Mouse (Mus musculus) heart, adult 2 months (tissue): ENCODE data around the gene Plxnc1. TPM values are rescaled to one million over a fixed set of nuclear protein-coding genes. Genes with fewer than 3 reads are reported as not detected.

Experiments
- DNase-seq, 2 experiments: peaks; one replicate each; pipeline ENCODE4 v3.0.0; 2021
- H3K27ac ChIP-seq: fragments of 200-600 bp; 2 replicates; pipeline ENCODE4 v1.8.1; 2022
- H3K27me3 ChIP-seq: fragments of 200-500 bp; 2 replicates; pipeline ENCODE4 v1.6.1; 2012; ENCODE audit warnings: mild to moderate bottlenecking, low read length, inconsistent platforms, mixed read lengths; ENCODE audit not compliant: control insufficient read depth, insufficient read depth
- H3K36me3 ChIP-seq: fragments of 200-500 bp; 2 replicates; pipeline ENCODE4 v1.6.1; 2012; ENCODE audit warnings: low read length, inconsistent platforms; ENCODE audit not compliant: control insufficient read depth, insufficient read depth
- H3K4me1 ChIP-seq: fragments of 200-500 bp; 2 replicates; pipeline ENCODE4 v1.6.1; 2011; ENCODE audit warnings: low read length; ENCODE audit not compliant: control insufficient read depth, insufficient read depth
- H3K4me3 ChIP-seq: fragments of 200-600 bp; 2 replicates; pipeline ENCODE4 v1.8.1; 2022
- H3K79me2 ChIP-seq: fragments of 200-500 bp; replicated peaks from 2 replicates; pipeline ENCODE4 v1.6.1; 2012; ENCODE audit warnings: mild to moderate bottlenecking, inconsistent platforms, low read length, moderate library complexity, mixed read lengths; ENCODE audit not compliant: control insufficient read depth, insufficient read depth
- H3K9ac ChIP-seq: fragments of 200-500 bp; 2 replicates; pipeline ENCODE4 v1.6.1; 2012; ENCODE audit warnings: low read depth, mild to moderate bottlenecking, control low read depth, inconsistent platforms, low read length, mixed read lengths
- CTCF ChIP-seq: fragments of 200-600 bp; IDR thresholded peaks from 2 replicates; pipeline ENCODE4 v1.8.1; 2022; ENCODE audit warnings: antibody characterized with exemption, mild to moderate bottlenecking, moderate library complexity
- EP300 ChIP-seq: fragments of 200-500 bp; IDR thresholded peaks from 2 replicates; pipeline ENCODE4 v1.6.1; 2011; ENCODE audit warnings: low read depth, low read length, control low read depth; ENCODE audit not compliant: insufficient read depth
- POLR2A ChIP-seq: fragments of 200-500 bp; IDR thresholded peaks from 2 replicates; pipeline ENCODE4 v1.6.1; 2011; ENCODE audit warnings: mild to moderate bottlenecking, low read depth, low read length, control low read depth; ENCODE audit not compliant: insufficient read depth
- WGBS: fragments of 180-500 bp; shearing (Covaris S2); methylation state at CpG from one replicate; pipeline ENCODE4 v1.1.7; 2018; 5-methylcytosine and 5-hydroxymethylcytosine counted together
- intact Hi-C: fragments of 180-260 bp; cut with DNase I; formaldehyde crosslinking; loops from one replicate; pipeline ENCODE4 v1.15.1; 2025
- polyA plus RNA-seq: library from polyadenylated mRNA; depleted of rRNA; stranded (reverse); fragments of >200 nt; gene quantifications from 2 replicates; pipeline ENCODE4 v1.2.3, GENCODE M21; 2012
- total RNA-seq, 2 experiments: library from RNA; stranded (reverse); gene quantifications; 2 replicates each; pipeline ENCODE4 v1.2.3; 2021

The Plxnc1 gene
- total and polyA plus RNA-seq, 3 experiments: 0.84 to 2.3 (median 2.0) TPM

DNA sequence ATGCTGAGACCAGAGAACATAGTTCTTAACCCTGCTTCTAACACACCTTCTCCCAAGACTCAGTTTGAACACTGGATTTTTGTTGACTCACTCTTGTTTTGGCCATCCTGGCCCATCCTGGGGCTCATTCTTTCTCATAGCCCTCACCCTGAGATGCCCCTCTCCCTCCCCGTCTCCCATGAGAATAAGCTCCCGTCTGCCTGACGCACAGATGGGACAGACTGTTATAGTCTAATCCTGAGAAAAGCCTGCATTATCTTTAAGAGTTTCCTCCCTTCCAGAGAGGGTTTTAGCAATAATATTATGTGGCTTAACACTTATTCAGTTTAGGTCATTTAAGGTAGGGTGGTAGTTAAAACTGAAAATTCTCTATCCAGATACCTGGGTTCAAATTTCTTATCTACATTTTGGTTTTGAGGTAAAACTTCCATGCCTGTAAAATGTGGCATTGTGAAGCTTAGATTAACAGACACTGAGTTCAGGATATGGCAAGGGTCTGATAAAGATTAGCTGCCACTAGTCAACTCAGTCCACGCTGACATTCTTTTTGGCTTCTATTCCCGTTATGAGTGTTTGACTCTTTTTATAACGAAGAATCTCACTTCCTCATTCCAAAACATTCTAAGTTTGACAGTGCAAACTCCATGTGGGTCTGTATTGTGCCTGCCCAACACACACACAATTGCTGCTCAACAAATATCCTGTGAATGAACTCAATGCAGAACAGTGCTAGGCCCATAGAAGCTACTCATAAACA lies 86.2 kb downstream of the Plxnc1 start:
- intact Hi-C loops: no loop called here

GRCm38 (mm10) chr10:94850565-94850964 lies 94.1 kb downstream of the Plxnc1 start:
- WGBS: 59% methylated on average over 4 of the region's 4 CpGs
- Histone ChIP-seq H3K4me3 (no peak overlapping the region), H3K4me1 (no peaks in the 10 kb centered on the region), H3K9ac (no peak overlapping the region), H3K36me3 (no peaks in the 10 kb centered on the region), H3K27ac (no peak overlapping the region), H3K79me2 (no peaks in the 10 kb centered on the region), H3K27me3 (no peaks in the 10 kb centered on the region)
- no peak for DNase-seq
- intact Hi-C loops: no loop called here
- TF ChIP-seq EP300: no peak
- no peak for TF ChIP-seq POLR2A
- no peak for TF ChIP-seq CTCF

More for the DNA sequence above, 86.2 kb downstream of the Plxnc1 start:
- no peak for DNase-seq
- H3K4me1 ChIP-seq: no peaks in the 10 kb centered on the region
- H3K27me3 ChIP-seq: no peaks in the 10 kb centered on the region
- no peak overlapping the region for H3K4me3 ChIP-seq
- TF ChIP-seq POLR2A (no peak), EP300 (no peak), CTCF (no peak)
- no peaks in the 10 kb centered on the region for H3K36me3 ChIP-seq
- H3K27ac ChIP-seq: no peak overlapping the region
- H3K79me2 ChIP-seq: no peaks in the 10 kb centered on the region
- H3K9ac ChIP-seq: no peak overlapping the region
- 47% methylated on average over 6 of the region's 6 CpGs for WGBS

DNA sequence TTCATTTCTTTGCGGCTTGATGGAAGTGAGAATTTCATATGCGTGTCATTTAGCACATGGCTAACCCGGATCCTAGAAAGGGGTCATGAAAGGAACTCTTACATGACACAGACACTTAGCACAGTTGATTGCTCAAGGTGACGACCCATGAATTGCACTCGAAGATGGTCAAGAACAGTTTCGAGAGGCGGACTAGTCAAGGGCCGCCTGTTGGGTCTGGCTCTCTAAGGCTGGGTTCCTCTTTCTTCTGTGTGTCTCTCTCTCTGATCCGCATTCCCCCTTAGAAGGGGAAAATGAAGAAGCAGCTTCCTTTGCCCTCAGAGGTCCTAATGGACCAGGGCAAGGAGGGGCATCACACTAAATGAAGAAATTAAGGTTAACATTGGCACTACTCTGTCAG lies 94.7 kb downstream of the Plxnc1 start:
- Histone ChIP-seq H3K27ac (no peak overlapping the region), H3K9ac (no peak overlapping the region), H3K4me3 (no peak overlapping the region), H3K4me1 (no peaks in the 10 kb centered on the region), H3K79me2 (no peaks in the 10 kb centered on the region), H3K36me3 (no peaks in the 10 kb centered on the region), H3K27me3 (no peaks in the 10 kb centered on the region)
- intact Hi-C loops: no loop called here
- no peak for DNase-seq
- WGBS: 85% methylated on average over 9 of the region's 9 CpGs
- TF ChIP-seq CTCF (no peak), POLR2A (no peak), EP300 (no peak)

DNA sequence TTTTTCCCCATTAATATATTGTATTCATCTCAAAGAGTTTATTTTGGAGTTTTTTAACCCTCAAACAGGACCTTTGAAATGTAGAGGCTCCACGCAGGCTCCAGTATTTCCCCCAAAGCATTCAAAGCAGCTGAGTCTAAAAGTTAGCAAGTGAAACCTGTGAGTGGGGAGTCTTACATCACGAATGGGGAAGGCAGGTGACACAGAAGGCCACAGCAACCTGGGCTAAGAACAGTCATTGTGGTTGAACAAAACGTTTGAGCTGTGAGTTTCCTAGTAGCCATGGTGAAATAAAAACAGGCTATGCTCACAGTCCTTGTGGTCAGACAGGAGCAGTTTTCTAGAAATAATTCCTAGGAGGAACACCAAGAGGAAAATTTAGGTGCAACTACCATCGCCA lies 95.3 kb downstream of the Plxnc1 start:
- Histone ChIP-seq H3K79me2 (no peaks in the 10 kb centered on the region), H3K27ac (no peak overlapping the region), H3K36me3 (no peaks in the 10 kb centered on the region), H3K4me3 (no peak overlapping the region), H3K27me3 (no peaks in the 10 kb centered on the region), H3K9ac (no peak overlapping the region), H3K4me1 (no peaks in the 10 kb centered on the region)
- 80% methylated on average over 4 of the region's 4 CpGs for WGBS
- TF ChIP-seq POLR2A (no peak), CTCF (no peak), EP300 (no peak)
- no peak for DNase-seq
- intact Hi-C loops: no loop called here

- intact Hi-C loops: no loop called here
- 89% methylated on average over 6 of the region's 6 CpGs for WGBS
- Histone ChIP-seq H3K79me2 (no peaks in the 10 kb centered on the region), H3K36me3 (no peaks in the 10 kb centered on the region), H3K4me1 (no peaks in the 10 kb centered on the region), H3K9ac (no peak overlapping the region), H3K4me3 (no peak overlapping the region), H3K27ac (no peak overlapping the region), H3K27me3 (no peaks in the 10 kb centered on the region)
- DNase-seq: no peak
- TF ChIP-seq CTCF (no peak), EP300 (no peak), POLR2A (no peak)
Observed at GRCm38 (mm10) chr10:94848344-94848743, 96.3 kb downstream of the Plxnc1 start.

GRCm38 (mm10) chr10:94846501-94847105 lies 98.0 kb downstream of the Plxnc1 start:
- no peaks in the 10 kb centered on the region for H3K4me1 ChIP-seq
- H3K36me3 ChIP-seq: no peaks in the 10 kb centered on the region
- H3K27me3 ChIP-seq: no peaks in the 10 kb centered on the region
- no peak overlapping the region for H3K4me3 ChIP-seq
- DNase-seq: no peak
- no peaks in the 10 kb centered on the region for H3K79me2 ChIP-seq
- H3K9ac ChIP-seq: no peak overlapping the region
- TF ChIP-seq CTCF: no peak
- TF ChIP-seq EP300: no peak
- no peak for TF ChIP-seq POLR2A
- intact Hi-C loops: no loop called here
- no peak overlapping the region for H3K27ac ChIP-seq
- WGBS: 84% methylated on average over 8 of the region's 8 CpGs
